Mouse (Mus musculus) lung, postnatal 10 days (tissue): ENCODE measurements around the gene Chd3.

Source experiments
- DNase-seq: peaks from one replicate; pipeline ENCODE4 v3.0.0; 2021

Gene Chd3

GRCm38 (mm10) chr11:69364376-69364775, 4.8 kb downstream of the Chd3 start:
- no peak for DNase-seq

GRCm38 (mm10) chr11:69362479-69362878, 6.7 kb downstream of the Chd3 start:
- no peak for DNase-seq

GRCm38 (mm10) chr11:69362021-69362420, 7.2 kb downstream of the Chd3 start:
- DNase-seq: no peak

DNA sequence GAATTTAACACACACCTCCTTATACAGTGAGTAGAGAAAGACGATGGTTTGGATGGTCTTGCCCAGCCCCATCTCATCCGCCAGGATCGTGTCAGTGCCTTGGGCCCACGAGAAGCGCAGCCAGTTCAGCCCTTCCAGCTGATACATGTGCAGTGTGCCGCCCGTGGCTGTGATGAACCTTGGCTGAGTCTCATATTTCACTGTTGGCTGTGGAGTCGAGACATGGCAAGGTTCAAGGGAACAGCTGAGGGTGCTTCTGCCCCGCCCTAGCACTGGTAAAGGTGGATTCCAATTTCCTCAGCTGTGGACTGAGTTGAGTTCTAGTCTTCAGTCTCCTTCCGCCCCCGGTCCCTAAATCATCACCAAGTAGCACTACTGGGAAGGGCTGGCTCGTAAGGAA, 11.5 kb downstream of the Chd3 start:
- no peak for DNase-seq

DNA sequence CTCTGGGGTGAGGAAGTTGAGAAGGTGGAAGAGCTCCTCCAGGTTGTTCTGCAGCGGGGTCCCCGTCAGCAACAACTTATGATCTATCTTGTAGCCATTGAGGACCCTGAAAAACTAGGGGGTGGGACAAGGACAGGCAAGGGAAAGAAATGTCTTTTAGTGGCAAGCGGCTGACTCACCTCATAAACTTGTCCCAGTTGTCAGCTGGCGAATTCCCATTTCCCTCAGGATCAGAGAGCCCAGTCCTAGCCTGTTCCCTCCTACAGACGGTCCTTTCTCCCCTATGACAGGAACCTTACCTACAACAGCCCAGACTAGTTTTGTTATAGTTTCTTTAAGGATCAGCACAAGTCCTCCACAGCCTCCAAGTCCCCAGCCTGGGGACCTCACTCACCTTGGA, 12.7 kb downstream of the Chd3 start:
- DNase-seq: no peak

GRCm38 (mm10) chr11:69346441-69346840, 22.8 kb downstream of the Chd3 start:
- no peak for DNase-seq

DNA sequence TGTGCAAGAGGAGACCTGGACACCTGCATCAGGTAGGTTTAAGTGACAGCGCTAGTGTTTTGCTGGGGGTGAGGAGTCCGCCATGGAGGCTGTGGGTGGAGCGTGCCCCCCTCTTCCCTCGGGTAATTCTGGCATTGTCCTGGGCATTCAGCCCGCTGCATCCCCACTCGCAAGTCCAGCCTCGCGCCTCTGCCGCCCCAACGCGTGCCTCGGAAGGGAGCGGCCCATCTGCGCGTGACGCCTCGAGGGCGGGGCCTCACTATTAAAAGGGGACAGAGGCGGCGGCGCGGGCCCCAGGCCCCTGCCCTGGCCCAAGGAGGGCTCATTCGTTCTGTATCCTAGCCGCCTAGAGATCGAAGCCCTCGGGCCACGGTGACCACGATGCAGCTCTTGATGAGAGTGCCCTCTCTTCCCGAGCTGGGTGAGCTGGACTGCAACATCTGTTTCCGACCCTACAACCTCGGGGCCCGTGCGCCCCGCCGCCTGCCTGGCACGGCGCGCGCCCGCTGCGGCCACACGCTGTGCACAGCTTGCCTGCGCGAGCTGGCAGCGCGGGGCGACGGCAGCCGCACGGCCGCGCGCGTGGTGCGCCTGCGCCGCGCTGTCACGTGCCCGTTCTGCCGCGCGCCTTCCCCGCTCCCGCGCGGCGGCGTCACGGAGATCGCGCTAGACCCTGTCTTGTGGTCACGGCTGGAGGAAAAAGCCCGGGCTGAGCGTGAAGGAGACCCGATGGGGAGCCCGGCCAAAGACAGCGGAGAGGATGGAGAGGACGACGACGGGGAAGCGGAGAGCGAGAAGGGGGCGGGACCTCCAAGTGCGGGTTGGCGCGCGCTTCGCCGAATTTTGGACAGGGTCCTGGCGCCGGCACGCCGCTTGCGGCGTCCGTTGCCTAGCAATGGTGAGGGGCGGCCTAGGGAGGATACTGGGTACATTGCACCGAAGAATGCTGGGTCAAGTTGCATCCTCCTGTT, 28.8 kb downstream of the Chd3 start, which contains the start of gene Rnf227:
Rnf227 (plus strand) TSS at position 301 of the 971 bp plus-strand sequence.
- DNase-seq: peak; percentile 75

GRCm38 (mm10) chr11:69334796-69335195, 34.4 kb downstream of the Chd3 start:
- no peak for DNase-seq

DNA sequence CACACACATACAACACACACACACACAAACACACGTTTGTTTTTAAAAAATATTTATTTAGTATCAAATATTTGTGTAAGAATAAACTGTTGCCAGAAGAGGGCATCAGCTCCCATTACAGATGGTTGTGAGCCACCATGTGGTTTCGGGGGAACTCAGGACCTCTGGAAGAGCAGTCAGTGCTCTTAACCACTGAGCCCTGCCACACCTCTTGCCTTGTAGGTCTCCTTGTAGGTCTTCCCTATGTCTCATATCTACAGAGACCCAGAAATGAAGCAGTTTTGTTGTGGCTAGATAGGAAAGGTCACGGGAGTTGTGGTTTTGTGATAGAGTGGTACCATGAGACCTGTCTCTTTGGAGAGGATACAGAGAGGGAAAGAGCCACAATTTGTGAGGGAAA, 35.3 kb downstream of the Chd3 start:
- DNase-seq: no peak

GRCm38 (mm10) chr11:69332713-69333253, 36.4 kb downstream of the Chd3 start:
- DNase-seq: no peak

DNA sequence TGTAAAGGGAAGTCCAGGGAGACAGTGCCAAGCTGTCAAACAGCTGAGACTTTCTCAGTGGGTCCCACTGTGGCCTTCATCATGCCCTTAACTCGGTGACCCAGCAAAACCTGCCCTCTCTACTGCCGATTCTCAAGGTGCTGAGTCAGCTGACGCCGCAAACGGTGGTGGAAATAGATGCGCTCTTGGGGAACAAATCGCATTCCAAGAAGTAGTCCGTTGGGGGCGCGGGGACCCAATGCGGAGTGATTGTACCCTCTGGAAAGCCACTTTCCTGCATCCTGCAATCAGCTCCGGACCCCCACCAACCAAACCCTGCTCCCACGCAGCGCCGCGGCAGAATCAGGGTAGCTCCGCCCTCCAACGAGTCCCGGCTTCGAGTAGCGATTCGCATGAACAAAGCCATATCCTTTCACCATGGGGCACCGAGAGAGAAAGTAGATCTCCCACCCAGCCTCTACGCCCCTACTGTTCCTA, 37.2 kb downstream of the Chd3 start:
- DNase-seq: peak; percentile 90

GRCm38 (mm10) chr11:69331152-69331551, 38.1 kb downstream of the Chd3 start:
- DNase-seq: no peak

- DNase-seq: no peak
These were observed 40.7 kb downstream of the Chd3 start for GRCm38 (mm10) chr11:69328517-69328916.

DNA sequence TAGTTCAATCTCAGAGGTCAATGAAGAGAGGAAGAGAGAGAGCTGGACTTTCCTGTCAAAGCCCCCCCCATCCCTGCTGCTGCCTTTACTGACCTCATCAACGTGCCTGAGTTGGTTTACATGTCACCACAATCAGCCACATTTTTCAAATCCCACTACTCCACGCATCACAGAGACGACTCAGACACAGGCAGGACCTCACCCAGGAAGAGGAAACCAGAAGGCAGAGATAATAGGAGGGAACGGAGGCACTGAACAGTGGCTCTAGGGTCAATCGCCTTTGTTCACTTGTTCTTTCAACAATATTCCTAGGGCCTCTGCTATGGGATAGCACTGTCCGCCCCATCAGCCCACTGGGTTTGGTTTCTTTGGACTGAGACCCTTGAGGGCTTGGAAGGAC, 41.6 kb downstream of the Chd3 start:
- DNase-seq: no peak

DNA sequence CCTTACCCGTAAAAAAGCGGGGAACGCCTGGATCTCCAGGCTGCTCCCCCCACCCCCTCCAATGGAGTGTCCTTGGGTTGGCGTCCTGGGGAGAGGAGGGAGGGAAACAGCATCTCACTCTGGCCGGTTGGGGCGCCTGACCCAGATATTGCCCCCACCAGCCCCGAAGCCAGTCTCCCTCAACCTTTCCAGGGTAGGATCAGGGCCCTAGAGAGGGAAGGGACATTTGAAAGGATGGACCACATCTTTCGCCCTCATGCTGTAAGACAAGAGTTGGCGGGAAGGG, 42.1 kb downstream of the Chd3 start:
- DNase-seq: no peak

DNA sequence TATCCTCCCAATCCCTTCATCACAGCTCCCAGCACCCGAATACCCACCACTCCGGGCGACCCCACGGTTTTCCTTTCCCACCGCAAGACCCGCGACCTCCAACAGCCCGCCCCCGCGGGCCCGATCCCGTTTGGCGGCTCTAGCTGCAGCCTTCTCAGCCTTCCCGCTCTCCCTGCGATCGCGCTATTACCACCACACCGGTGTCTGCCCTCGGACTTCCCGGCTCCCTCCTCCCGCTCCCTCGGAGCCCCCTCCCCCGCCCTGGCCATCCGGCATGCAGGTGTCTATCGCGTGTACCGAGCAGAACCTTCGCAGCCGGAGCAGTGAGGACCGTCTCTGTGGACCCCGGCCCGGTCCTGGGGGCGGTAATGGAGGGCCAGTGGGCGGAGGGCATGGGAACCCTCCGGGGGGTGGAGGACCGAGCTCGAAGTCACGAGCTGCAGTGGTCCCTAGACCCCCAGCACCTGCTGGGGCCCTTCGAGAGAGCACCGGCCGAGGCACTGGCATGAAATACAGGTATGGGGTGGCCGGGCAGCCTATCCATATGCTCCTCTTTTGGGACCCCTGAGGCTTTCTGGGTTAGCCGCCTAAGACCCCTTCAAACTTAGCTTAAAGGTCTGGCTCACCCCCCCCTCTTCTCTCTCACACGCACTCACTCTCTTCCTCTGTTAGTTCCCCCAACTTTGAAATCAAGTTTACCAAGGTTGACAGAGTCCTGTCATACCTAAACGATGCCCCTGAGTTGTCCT, 42.6 kb downstream of the Chd3 start:
- peak; percentile 38 for DNase-seq

DNA sequence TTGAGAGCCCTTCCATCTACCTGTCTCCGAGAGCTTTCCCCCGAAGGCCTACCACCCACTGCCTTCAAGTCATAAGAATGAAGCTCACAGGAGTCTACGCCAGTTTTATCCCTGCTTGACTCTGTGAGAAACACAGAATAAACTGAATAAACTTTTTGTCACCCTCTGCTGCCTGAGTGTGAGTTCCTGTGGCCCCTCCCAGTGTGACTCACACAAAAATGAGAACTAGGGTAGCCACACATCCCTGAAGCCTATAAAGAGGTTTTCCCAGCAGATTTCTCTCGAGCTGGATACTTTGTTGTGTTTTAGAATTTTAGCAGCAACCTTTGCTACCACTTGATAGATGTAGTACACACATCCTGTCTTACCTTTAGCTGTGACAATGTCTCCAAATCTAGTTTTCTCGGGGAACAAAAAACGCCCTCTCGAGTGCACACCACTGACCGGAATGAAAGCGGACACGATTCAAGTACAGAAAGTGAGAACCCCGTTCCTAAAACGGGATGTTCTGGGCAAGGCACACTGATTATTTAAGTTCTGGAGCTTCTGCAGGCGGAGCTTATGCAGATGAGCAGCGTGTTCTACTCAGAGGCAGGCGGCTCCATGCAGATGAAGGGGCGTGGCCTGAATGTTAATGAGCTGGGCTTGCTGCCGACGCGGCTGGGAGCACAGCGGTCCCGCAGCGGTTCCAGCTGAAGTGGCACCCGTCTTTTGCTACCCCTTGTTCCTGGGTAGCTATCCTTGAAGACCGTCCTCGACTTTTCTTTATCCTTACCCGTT, 43.4 kb downstream of the Chd3 start, which contains the start of gene Kcnab3:
Kcnab3 (plus strand) TSS at position 631 of the 780 bp plus-strand sequence.
- DNase-seq: peak; percentile 95

- no peak for DNase-seq
These were observed 44.5 kb downstream of the Chd3 start for GRCm38 (mm10) chr11:69324749-69325148.

GRCm38 (mm10) chr11:69323667-69324111, 45.5 kb downstream of the Chd3 start, which contains the start of the genes Cntrob and Trappc1:
Gene Cntrob (minus strand): TSS chr11:69323775.
Gene Trappc1 (plus strand): TSS chr11:69323980.
- DNase-seq: peak; percentile 100

GRCm38 (mm10) chr11:69322693-69323471, 46.3 kb downstream of the Chd3 start:
- no peak for DNase-seq

DNA sequence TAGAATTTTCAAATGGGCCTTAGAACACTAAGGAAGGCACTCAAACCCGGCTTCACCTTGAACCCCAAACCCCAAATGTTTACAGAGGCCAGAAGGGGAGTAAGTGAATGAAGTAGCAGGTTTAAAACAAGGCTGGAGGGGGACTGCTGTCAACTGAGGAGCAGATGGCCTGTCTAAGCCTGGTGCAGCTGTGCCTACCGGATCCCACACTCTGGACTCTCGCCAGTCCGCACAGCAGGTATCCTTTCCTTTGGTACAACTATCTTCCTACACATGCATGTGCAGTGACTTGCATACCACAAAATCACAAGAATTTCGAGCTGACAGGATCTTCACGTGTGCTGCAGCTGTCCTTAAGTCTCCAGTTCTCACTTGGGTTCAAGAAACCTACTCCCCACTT, 47.2 kb downstream of the Chd3 start:
- DNase-seq: no peak

- no peak for DNase-seq
These were observed 47.6 kb downstream of the Chd3 start for GRCm38 (mm10) chr11:69321580-69321979.
